Mouse (Mus musculus) MEL (cell line): ENCODE measurements around the gene Epb41l1. TPM values are rescaled to one million over a fixed set of nuclear protein-coding genes. Genes with fewer than 3 reads are reported as not detected.
"Not testable (repeated sequence)": the region's sequence is repeated elsewhere in the genome, so short reads cannot be mapped to it uniquely, and the experiment has no call there.

Source experiments
- DNase-seq: peaks from one replicate; pipeline ENCODE4 v3.0.0; 2011; ENCODE audit warnings: low read depth, low spot score
- H3K27ac ChIP-seq: 2 replicates; pipeline ENCODE4 v1.5.1; 2012; ENCODE audit warnings: low read depth, mild to moderate bottlenecking, control low read depth, low read length, moderate library complexity; ENCODE audit not compliant: control insufficient read depth
- H3K27me3 ChIP-seq, 2 experiments: fragments of 150-350 bp in 1 of 2; sonication (generic) in 1 of 2; 2 replicates each; pipeline ENCODE4 v1.6.1; 2012; ENCODE audit warnings: low read length in 2 of 2, mild to moderate bottlenecking in 2 of 2, improper control_type of control experiment in 1 of 2, moderate library complexity in 1 of 2; ENCODE audit not compliant: insufficient read depth in 2 of 2, control insufficient read depth in 1 of 2
- H3K36me3 ChIP-seq, 2 experiments: 2 replicates each; pipeline ENCODE4 v1.6.1; 2012 to 2014; ENCODE audit warnings: low read length in 2 of 2, improper control_type of control experiment in 1 of 2, inconsistent platforms in 1 of 2, mild to moderate bottlenecking in 1 of 2; ENCODE audit not compliant: insufficient read depth in 2 of 2, control insufficient read depth in 1 of 2
- H3K4me1 ChIP-seq, 2 experiments: fragments of 150-350 bp in 1 of 2; sonication (generic) in 1 of 2; 2 replicates each; pipeline ENCODE4 v1.6.1; 2012; ENCODE audit warnings: low read length in 2 of 2, improper control_type of control experiment in 1 of 2, mild to moderate bottlenecking in 1 of 2; ENCODE audit not compliant: insufficient read depth in 2 of 2, control insufficient read depth in 1 of 2
- H3K4me3 ChIP-seq, 2 experiments: fragments of 150-350 bp in 1 of 2; sonication (generic) in 1 of 2; 2 replicates each; pipeline ENCODE4 v1.5.1; 2012; ENCODE audit warnings: low read depth in 2 of 2, low read length in 2 of 2, mild to moderate bottlenecking in 2 of 2, moderate library complexity in 2 of 2, control low read depth in 1 of 2, improper control_type of control experiment in 1 of 2; ENCODE audit not compliant: control insufficient read depth in 1 of 2, insufficient read depth in 1 of 2
- H3K79me2 ChIP-seq: 2 replicates; pipeline ENCODE4 v1.6.1; 2012; ENCODE audit warnings: mild to moderate bottlenecking, low read length, moderate library complexity; ENCODE audit not compliant: control insufficient read depth, poor library complexity, insufficient read depth
- H3K9ac ChIP-seq: 2 replicates; pipeline ENCODE4 v1.6.1; 2012; ENCODE audit warnings: low read depth, mild to moderate bottlenecking, control low read depth, low read length, moderate library complexity; ENCODE audit not compliant: control insufficient read depth, poor library complexity, severe bottlenecking
- H3K9me3 ChIP-seq: fragments of 150-350 bp; sonication (generic); replicated peaks from 2 replicates; pipeline ENCODE4 v1.6.1; 2012; ENCODE audit warnings: mild to moderate bottlenecking, low read length, improper control_type of control experiment, moderate library complexity; ENCODE audit not compliant: insufficient read depth
- BHLHE40 ChIP-seq: IDR thresholded peaks from 2 replicates; pipeline ENCODE4 v1.6.1; 2012; ENCODE audit warnings: low read depth, mild to moderate bottlenecking, inconsistent platforms, low read length, improper control_type of control experiment, borderline replicate concordance
- CHD2 ChIP-seq: IDR thresholded peaks from 2 replicates; pipeline ENCODE4 v1.6.1; 2011; ENCODE audit warnings: low read length, improper control_type of control experiment
- CTCF ChIP-seq, 3 experiments: IDR thresholded peaks in 2 of 3; conservative IDR thresholded peaks in 1 of 3; 2 replicates each; pipeline ENCODE4 v1.5.1; 2011 to 2012; ENCODE audit warnings: low read length in 3 of 3, low read depth in 2 of 3, mild to moderate bottlenecking in 2 of 3, improper control_type of control experiment in 1 of 3, inconsistent platforms in 1 of 3, mixed read lengths in 1 of 3, moderate library complexity in 1 of 3; ENCODE audit not compliant: control insufficient read depth in 1 of 3, insufficient read depth in 1 of 3, poor library complexity in 1 of 3, severe bottlenecking in 1 of 3
- E2F4 ChIP-seq: IDR thresholded peaks from 2 replicates; pipeline ENCODE4 v1.6.1; 2011; ENCODE audit warnings: low read depth, low read length, improper control_type of control experiment, borderline replicate concordance
- ELF1 ChIP-seq: IDR thresholded peaks from 2 replicates; pipeline ENCODE4 v1.6.1; 2014; ENCODE audit warnings: low read depth, mild to moderate bottlenecking, inconsistent platforms, low read length, improper control_type of control experiment, moderate library complexity
- EP300 ChIP-seq, 2 experiments: IDR thresholded peaks; 2 replicates each; pipeline ENCODE4 v1.6.1; 2011; ENCODE audit warnings: improper control_type of control experiment in 2 of 2, low read length in 2 of 2, low read depth in 1 of 2, mild to moderate bottlenecking in 1 of 2
- GATA1 ChIP-seq: IDR thresholded peaks from 2 replicates; pipeline ENCODE4 v1.6.1; 2011; ENCODE audit warnings: low read depth, low read length, improper control_type of control experiment
- HCFC1 ChIP-seq: IDR thresholded peaks from 2 replicates; pipeline ENCODE4 v1.6.1; 2012; ENCODE audit warnings: low read depth, mild to moderate bottlenecking, inconsistent platforms, low read length, improper control_type of control experiment, moderate library complexity
- JUND ChIP-seq: IDR thresholded peaks from 2 replicates; pipeline ENCODE4 v1.6.1; 2011; ENCODE audit warnings: low read depth, mild to moderate bottlenecking, improper control_type of control experiment, low read length
- KAT2A ChIP-seq: conservative IDR thresholded peaks from 2 replicates; pipeline ENCODE4 v1.6.1; 2012; ENCODE audit warnings: low read depth, low read length, improper control_type of control experiment, inconsistent platforms
- MAFK ChIP-seq: IDR thresholded peaks from 2 replicates; pipeline ENCODE4 v1.6.1; 2011; ENCODE audit warnings: low read depth, mild to moderate bottlenecking, low read length, improper control_type of control experiment, borderline replicate concordance
- MAX ChIP-seq: IDR thresholded peaks from 2 replicates; pipeline ENCODE4 v1.6.1; 2011; ENCODE audit warnings: low read length, improper control_type of control experiment
- MAZ ChIP-seq: IDR thresholded peaks from 2 replicates; pipeline ENCODE4 v1.6.1; 2012; ENCODE audit warnings: low read depth, mild to moderate bottlenecking, inconsistent platforms, low read length, improper control_type of control experiment
- MEF2A ChIP-seq: IDR thresholded peaks from 2 replicates; pipeline ENCODE4 v1.6.1; 2014; ENCODE audit warnings: low read depth, mild to moderate bottlenecking, inconsistent platforms, low read length, improper control_type of control experiment; ENCODE audit not compliant: poor library complexity, insufficient replicate concordance, severe bottlenecking; ENCODE audit errors: extremely low read depth
- MXI1 ChIP-seq: IDR thresholded peaks from 2 replicates; pipeline ENCODE4 v1.6.1; 2011; ENCODE audit warnings: mild to moderate bottlenecking, low read depth, low read length, improper control_type of control experiment
- MYB ChIP-seq: IDR thresholded peaks from 2 replicates; pipeline ENCODE4 v1.6.1; 2011; ENCODE audit warnings: mild to moderate bottlenecking, low read depth, low read length, improper control_type of control experiment
- MYC ChIP-seq: IDR thresholded peaks from 2 replicates; pipeline ENCODE4 v1.6.1; 2011; ENCODE audit warnings: low read depth, mild to moderate bottlenecking, low read length, improper control_type of control experiment, moderate library complexity
- NELFE ChIP-seq: IDR thresholded peaks from 2 replicates; pipeline ENCODE4 v1.6.1; 2011; ENCODE audit warnings: low read depth, low read length, improper control_type of control experiment
- NRF1 ChIP-seq: IDR thresholded peaks from 2 replicates; pipeline ENCODE4 v1.6.1; 2014; ENCODE audit warnings: low read depth, mild to moderate bottlenecking, inconsistent platforms, low read length, improper control_type of control experiment, moderate library complexity; ENCODE audit not compliant: poor library complexity, insufficient read depth, severe bottlenecking
- POLR2A ChIP-seq, 2 experiments: IDR thresholded peaks; 2 replicates each; pipeline ENCODE4 v1.6.1; 2011 to 2012; ENCODE audit warnings: low read length in 2 of 2, mild to moderate bottlenecking in 2 of 2, control low read depth in 1 of 2, improper control_type of control experiment in 1 of 2, low read depth in 1 of 2, moderate library complexity in 1 of 2; ENCODE audit not compliant: control insufficient read depth in 1 of 2, insufficient read depth in 1 of 2, poor library complexity in 1 of 2
- POLR2AphosphoS2 ChIP-seq: IDR thresholded peaks from 2 replicates; pipeline ENCODE4 v1.6.1; 2011; ENCODE audit warnings: low read length, improper control_type of control experiment
- RAD21 ChIP-seq: IDR thresholded peaks from 2 replicates; pipeline ENCODE4 v1.6.1; 2011; ENCODE audit warnings: mild to moderate bottlenecking, low read depth, low read length, improper control_type of control experiment
- RCOR1 ChIP-seq: IDR thresholded peaks from 2 replicates; pipeline ENCODE4 v1.6.1; 2012; ENCODE audit warnings: low read depth, mild to moderate bottlenecking, inconsistent platforms, low read length, improper control_type of control experiment
- SIN3A ChIP-seq: IDR thresholded peaks from 2 replicates; pipeline ENCODE4 v1.6.1; 2012; ENCODE audit warnings: low read length, improper control_type of control experiment, inconsistent platforms
- SMC3 ChIP-seq: IDR thresholded peaks from 2 replicates; pipeline ENCODE4 v1.6.1; 2011; ENCODE audit warnings: low read depth, low read length, improper control_type of control experiment
- TBP ChIP-seq: IDR thresholded peaks from 2 replicates; pipeline ENCODE4 v1.8.0; 2011; ENCODE audit warnings: low read depth, low read length, improper control_type of control experiment
- TCF12 ChIP-seq: IDR thresholded peaks from 2 replicates; pipeline ENCODE4 v1.6.1; 2014; ENCODE audit warnings: low read depth, mild to moderate bottlenecking, inconsistent platforms, low read length, improper control_type of control experiment, moderate library complexity
- ZC3H11A ChIP-seq: IDR thresholded peaks from 2 replicates; pipeline ENCODE4 v1.6.1; 2012; ENCODE audit warnings: low read depth, mild to moderate bottlenecking, inconsistent platforms, low read length, improper control_type of control experiment
- ZKSCAN1 ChIP-seq: IDR thresholded peaks from 2 replicates; pipeline ENCODE4 v1.6.1; 2012; ENCODE audit warnings: low read depth, mild to moderate bottlenecking, inconsistent platforms, low read length, improper control_type of control experiment, moderate library complexity
- ZMIZ1 ChIP-seq: IDR thresholded peaks from 2 replicates; pipeline ENCODE4 v1.6.1; 2012; ENCODE audit warnings: low read depth, mild to moderate bottlenecking, inconsistent platforms, low read length, improper control_type of control experiment, moderate library complexity
- polyA plus RNA-seq, 2 experiments: library from polyadenylated mRNA; stranded (reverse) in 1 of 2; unstranded in 1 of 2; fragments of >175 nt in 1 of 2; fragments of >200 nt in 1 of 2; gene quantifications; 2 replicates each; pipeline versions ENCODE4 v1.2.1 to v1.2.4; 2012; ENCODE audit warnings: low replicate concordance in 2 of 2, low read depth in 1 of 2; ENCODE audit not compliant: insufficient read length in 2 of 2, insufficient read depth in 1 of 2, missing spikeins in 1 of 2
- total RNA-seq: library from RNA; depleted of rRNA; stranded (reverse); fragments of 300-350 nt; gene quantifications from 2 replicates; pipeline ENCODE4 v1.2.3, GENCODE M21; 2012

Epb41l1 gene
- total and polyA plus RNA-seq, 3 experiments, result 1.5 to 7.3 TPM; not detected in 1

- H3K9ac ChIP-seq, result no peak overlapping the region
- H3K27me3 ChIP-seq, result no peaks in the 10 kb centered on the region
- no peaks in the 10 kb centered on the region for H3K36me3 ChIP-seq
- H3K4me1 ChIP-seq, result no peaks in the 10 kb centered on the region
- no peak overlapping the region for H3K27ac ChIP-seq
- TF ChIP-seq KAT2A (no peak), TBP (no peak), MAZ (no peak), HCFC1 (no peak), MAFK (no peak), ZMIZ1 (no peak), POLR2AphosphoS2 (no peak), TCF12 (no peak), E2F4 (no peak), EP300 (IDR thresholded peaks at IDR 0.05; ENCODE audit: low read depth in 1 of 2, low read length in 2 of 2) (no peak), SIN3A (no peak), ZC3H11A (peak; percentile 70), JUND (no peak), MEF2A (no peak), ZKSCAN1 (no peak), RCOR1 (no peak), MAX (no peak), CHD2 (no peak), MYC (no peak), RAD21 (peak; percentile 76), BHLHE40 (no peak), POLR2A (IDR thresholded peaks at IDR 0.05; ENCODE audit: control insufficient read depth in 1 of 2, insufficient read depth in 1 of 2, low read depth in 1 of 2, low read length in 2 of 2, poor library complexity in 1 of 2) (no peak), NRF1 (no peak), CTCF (IDR thresholded peaks at IDR 0.05 in 2 of 3, conservative IDR thresholded peaks at IDR 0.05 in 1 of 3; ENCODE audit: control insufficient read depth in 1 of 3, insufficient read depth in 1 of 3, low read depth in 2 of 3, low read length in 3 of 3, poor library complexity in 1 of 3, severe bottlenecking in 1 of 3) (peak; percentile 86 to 98 (median 91)), GATA1 (no peak), ELF1 (no peak), MXI1 (no peak), SMC3 (peak; percentile 81), MYB (no peak), NELFE (no peak)
- DNase-seq, result peak; percentile 60
- no peaks in the 10 kb centered on the region for H3K9me3 ChIP-seq
- no peak overlapping the region for H3K4me3 ChIP-seq
- no peaks in the 10 kb centered on the region for H3K79me2 ChIP-seq
Observed at GRCm38 (mm10) chr2:156515565-156516185, 95.0 kb downstream of the Epb41l1 start.

DNA sequence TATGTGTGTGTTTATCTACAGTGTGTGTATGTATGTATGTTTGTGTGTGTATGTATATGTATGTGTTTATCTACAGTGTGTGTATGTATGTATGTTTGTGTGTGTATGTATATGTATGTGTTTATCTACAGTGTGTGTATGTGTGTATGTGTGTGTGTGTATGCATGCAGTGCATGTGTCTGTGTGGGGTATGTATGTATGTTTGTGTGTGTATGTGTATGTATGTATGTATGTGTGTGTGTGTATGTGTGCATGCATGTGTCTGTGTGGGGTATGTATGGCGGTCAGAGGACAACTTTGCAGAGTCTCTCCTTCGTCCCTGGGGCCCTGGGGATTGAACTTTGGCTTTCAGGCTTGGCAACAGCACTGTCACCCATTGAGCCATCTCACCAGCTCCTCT, 96.0 kb downstream of the Epb41l1 start:
- H3K27ac ChIP-seq, H3K79me2 ChIP-seq, H3K36me3 ChIP-seq, H3K9me3 ChIP-seq, H3K9ac ChIP-seq, H3K4me3 ChIP-seq, H3K27me3 ChIP-seq, H3K4me1 ChIP-seq: not testable (repeated sequence)
- peak; percentile 15 for DNase-seq
